Mouse (Mus musculus) neutrophil, adult 83 days (primary cell): ENCODE data around the gene Afg3l1. TPM values are rescaled to one million over a fixed set of nuclear protein-coding genes. Genes with fewer than 3 reads are reported as not detected.

Experiments used
- total RNA-seq, 2 experiments: library from RNA; stranded (reverse); gene quantifications; one replicate each; pipeline ENCODE4 v1.2.4; 2023

Afg3l1 gene
- total RNA-seq = 10 to 100 TPM; 30.9 to 34.3 TPM

GRCm38 (mm10) chr8:123477737-123478258 lies at the start of gene Afg3l1:
TSS of gene Afg3l1 (plus strand) at chr8:123477903.

DNA sequence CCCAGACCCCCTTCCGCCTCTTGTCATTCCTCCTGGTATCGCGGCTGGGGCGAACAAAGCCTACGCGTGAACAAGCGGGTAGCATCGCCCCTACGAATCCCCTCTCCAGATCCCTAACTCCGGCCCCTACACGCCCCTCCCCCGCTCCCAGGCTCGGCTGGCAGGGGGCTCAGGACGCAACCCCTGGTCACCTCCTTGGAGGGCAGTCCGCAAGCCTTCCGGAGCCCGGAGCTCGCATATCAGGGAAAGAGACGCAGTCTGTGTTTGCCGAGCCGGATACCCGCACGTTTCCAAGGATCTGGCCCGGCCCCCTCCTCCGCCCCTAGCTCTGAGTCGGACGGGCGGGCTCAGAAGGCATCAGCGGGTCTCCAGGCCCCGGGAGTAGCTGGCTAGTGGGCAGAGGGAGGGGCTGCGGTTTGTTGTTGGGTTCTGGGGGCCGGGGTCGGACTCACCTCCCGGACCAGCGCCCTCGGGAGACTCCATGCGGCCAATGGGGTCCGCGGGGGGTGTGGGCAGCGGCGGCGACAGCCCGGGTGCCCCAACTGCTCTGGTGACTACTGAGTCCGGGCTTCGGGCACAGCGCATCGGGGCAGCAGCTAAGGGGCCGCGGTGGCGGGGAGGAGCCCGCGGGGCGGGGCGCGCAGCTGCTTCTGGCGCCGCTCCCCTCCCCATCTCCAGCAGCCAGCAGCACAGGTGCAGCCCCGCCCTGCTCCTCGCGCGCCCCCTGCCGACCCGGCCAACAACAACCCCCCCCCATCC lies 37.3 kb downstream of the Afg3l1 start, which contains the start of gene Dbndd1:
Gene Dbndd1 (minus strand): TSS at position 683 of the 759 bp plus-strand sequence.

GRCm38 (mm10) chr8:123518667-123519066 lies 41.0 kb downstream of the Afg3l1 start, which contains the start of gene Gas8:
TSS of gene Gas8 (plus strand) at chr8:123518834.

Other genes starting within 250 kb of the Afg3l1 start
- 1 to 10 TPM; 4.2 to 4.7 TPM for gene Spata2l, start 241.7 kb upstream of the Afg3l1 start, total RNA-seq
- 10 to 100 TPM; 36.9 to 43.0 TPM for gene Zfp276, start 223.7 kb upstream of the Afg3l1 start, total RNA-seq
- gene Vps9d1, start 223.6 kb upstream of the Afg3l1 start, total RNA-seq = 10 to 100 TPM; 38.2 to 42.2 TPM
- 10 to 100 TPM; 46.4 to 55.6 TPM for gene Fanca, start 159.3 kb upstream of the Afg3l1 start, total RNA-seq
- gene Spire2, start 145.2 kb upstream of the Afg3l1 start, total RNA-seq = under 1 TPM; 0.42 to 0.66 TPM
- gene Tcf25, start 104.2 kb upstream of the Afg3l1 start, total RNA-seq = 100 to 1,000 TPM; 125 to 150 TPM
- not detected for gene Mc1r, start 70.8 kb upstream of the Afg3l1 start, total RNA-seq
- under 1 TPM in 1 of 2 experiments, not detected in 1; 0.55 TPM for gene Tubb3, start 66.5 kb upstream of the Afg3l1 start, total RNA-seq
- 10 to 100 TPM; 41.2 to 44.3 TPM for gene Def8, start 54.4 kb upstream of the Afg3l1 start, total RNA-seq
- not detected for gene Dbndd1, start 37.6 kb downstream of the Afg3l1 start, total RNA-seq
- 1 to 10 TPM; 1.6 to 2.2 TPM for gene Gas8, start 40.9 kb downstream of the Afg3l1 start, total RNA-seq
- gene Rhou, start 176.0 kb downstream of the Afg3l1 start, total RNA-seq = 10 to 100 TPM; 47.8 to 49.2 TPM